Mouse (Mus musculus): ENCODE data around the gene Smim7. TPM values are rescaled to one million over a fixed set of nuclear protein-coding genes. Genes with fewer than 3 reads are reported as not detected.

The Smim7 gene
- total RNA-seq (2012; rRNA removed) (34.3 and 39.3 TPM in 2 replicates), polyA plus RNA-seq (2012; ENCODE audit: insufficient read depth in 1 of 2, insufficient read length in 2 of 2, low read depth in 1 of 2, low replicate concordance in 2 of 2, missing spikeins in 1 of 2) (10 to 100 TPM in 1 of 2 experiments, not detected in 1; 43.6 TPM)

DNA sequence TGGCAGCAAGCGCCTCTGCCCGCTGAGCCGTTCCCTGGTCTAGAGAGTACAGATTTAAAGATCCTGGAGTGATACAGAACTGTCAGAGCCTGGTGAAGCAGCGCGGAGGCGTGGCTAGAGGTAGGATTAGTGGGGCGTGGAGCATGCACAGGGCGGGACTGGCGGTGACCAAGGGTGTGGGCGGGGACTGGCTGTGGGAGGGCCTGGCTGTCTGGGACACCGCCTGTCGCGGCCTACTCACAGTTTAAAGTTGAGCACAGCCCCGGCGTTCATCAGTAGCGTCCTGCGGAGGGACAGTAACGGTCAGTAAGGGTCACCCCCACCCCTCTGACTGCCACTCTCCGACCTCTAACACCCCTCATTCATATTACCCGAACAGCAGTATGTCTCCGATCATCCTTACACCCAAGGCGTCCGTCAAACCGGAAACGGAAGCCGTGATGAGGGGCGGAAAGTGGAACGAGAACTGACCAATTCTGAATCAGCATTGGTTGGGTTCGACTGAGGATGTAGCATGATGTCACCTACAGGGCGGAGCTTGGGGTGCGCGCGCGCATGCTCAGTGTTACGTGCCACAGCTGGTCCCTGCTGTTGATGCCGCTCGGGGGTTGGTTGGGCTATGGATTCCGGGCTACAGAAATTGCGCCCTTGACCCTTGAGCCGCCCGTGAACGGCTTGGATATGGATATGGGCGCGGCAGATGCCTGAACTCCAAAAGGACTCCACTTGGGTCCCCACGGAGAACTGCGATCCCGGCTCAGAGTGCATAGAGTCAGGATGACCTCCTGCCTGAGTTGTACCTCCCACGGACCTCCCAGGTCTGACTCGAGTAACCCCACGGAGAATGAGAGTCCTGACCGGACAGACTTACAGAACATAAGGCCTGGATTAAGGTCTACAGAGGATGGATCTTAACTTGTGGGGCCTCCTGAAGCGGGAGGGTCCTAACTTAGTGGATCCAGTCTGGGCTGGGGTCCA lies at the start of gene Smim7:
Gene Smim7, minus strand, starts transcription at position 456 of the 978 bp plus-strand sequence.
- Histone ChIP-seq H3K4me3 (ENCODE audit: control insufficient read depth in 1 of 2, insufficient read depth in 1 of 2, low read depth in 2 of 2, low read length in 2 of 2) (peak within 1 kb of the TSS; percentile 71 to 94), H3K27me3 (ENCODE audit: control insufficient read depth in 1 of 2, insufficient read depth in 2 of 2, low read length in 2 of 2) (no peaks in the 10 kb centered on the region), H3K9me3 (replicated peaks; ENCODE audit: insufficient read depth, low read length) (no peaks in the 10 kb centered on the region), H3K4me1 (ENCODE audit: control insufficient read depth in 1 of 2, insufficient read depth in 2 of 2, low read length in 2 of 2) (peaks cover 0 to 10% of the 10 kb centered on the region in 2 experiments; a peak in 3 of 4 replicates), H3K36me3 (ENCODE audit: control insufficient read depth in 1 of 2, insufficient read depth in 2 of 2, low read length in 2 of 2) (no peaks in the 10 kb centered on the region; a peak in 2 of 4 replicates), H3K27ac (ENCODE audit: control insufficient read depth, low read depth, low read length) (peak within 1 kb of the TSS; percentile 58), H3K9ac (ENCODE audit: control insufficient read depth, low read depth, low read length, poor library complexity, severe bottlenecking) (peak within 1 kb of the TSS; percentile 75), H3K79me2 (ENCODE audit: control insufficient read depth, insufficient read depth, low read length, poor library complexity) (peaks cover 4% of the 10 kb centered on the region)
- DNase-seq (ENCODE audit: low read depth, low spot score) = peak; percentile 99
- TF ChIP-seq JUND (IDR thresholded peaks at IDR 0.05; ENCODE audit: low read depth, low read length) = no peak
- TF ChIP-seq RAD21 (IDR thresholded peaks at IDR 0.05; ENCODE audit: low read depth, low read length) = no peak
- TF ChIP-seq BHLHE40 (IDR thresholded peaks at IDR 0.05; ENCODE audit: borderline replicate concordance, low read depth, low read length) = no peak
- peak; percentile 90 for TF ChIP-seq SIN3A (IDR thresholded peaks at IDR 0.05; ENCODE audit: low read length)
- peak; percentile 86 for TF ChIP-seq HCFC1 (IDR thresholded peaks at IDR 0.05; ENCODE audit: low read depth, low read length)
- TF ChIP-seq MEF2A (IDR thresholded peaks at IDR 0.05; ENCODE audit: extremely low read depth, insufficient replicate concordance, low read depth, low read length, poor library complexity, severe bottlenecking) = no peak
- TF ChIP-seq POLR2AphosphoS2 (IDR thresholded peaks at IDR 0.05; ENCODE audit: low read length) = peak; percentile 82
- peak; percentile 78; the same call in 1 of the 2 replicates for TF ChIP-seq ELF1 (IDR thresholded peaks at IDR 0.05; ENCODE audit: low read depth, low read length)
- peak; percentile 78 for TF ChIP-seq MXI1 (IDR thresholded peaks at IDR 0.05; ENCODE audit: low read depth, low read length)
- TF ChIP-seq RCOR1 (IDR thresholded peaks at IDR 0.05; ENCODE audit: low read depth, low read length) = peak; percentile 59; the same call in 1 of the 2 replicates
- no peak for TF ChIP-seq CHD1 (IDR thresholded peaks at IDR 0.05; ENCODE audit: low read depth, low read length)
- TF ChIP-seq UBTF (IDR thresholded peaks at IDR 0.05; ENCODE audit: borderline replicate concordance, insufficient read depth, low read depth, low read length) = no peak
- no peak for TF ChIP-seq MYB (IDR thresholded peaks at IDR 0.05; ENCODE audit: low read depth, low read length)
- TF ChIP-seq ETS1 (IDR thresholded peaks at IDR 0.05; ENCODE audit: low read depth, low read length) = peak; percentile 33; the same call in 1 of the 2 replicates
- no peak for TF ChIP-seq GABPA (IDR thresholded peaks at IDR 0.05; ENCODE audit: low read depth, low read length)
- TF ChIP-seq KAT2A (conservative IDR thresholded peaks at IDR 0.05; ENCODE audit: low read depth, low read length) = peak; percentile 55; the same call in 1 of the 2 replicates
- no peak for TF ChIP-seq USF2 (IDR thresholded peaks at IDR 0.05; ENCODE audit: borderline replicate concordance in 1 of 2, insufficient read depth in 1 of 2, low read depth in 1 of 2, low read length in 2 of 2)
- peak; percentile 98 for TF ChIP-seq NRF1 (IDR thresholded peaks at IDR 0.05; ENCODE audit: insufficient read depth, low read depth, low read length, poor library complexity, severe bottlenecking)
- no peak for TF ChIP-seq GATA1 (IDR thresholded peaks at IDR 0.05; ENCODE audit: low read depth, low read length)
- peak; percentile 69 for TF ChIP-seq TBP (IDR thresholded peaks at IDR 0.05; ENCODE audit: low read depth, low read length)
- TF ChIP-seq POLR2A (IDR thresholded peaks at IDR 0.05; ENCODE audit: control insufficient read depth in 1 of 2, insufficient read depth in 1 of 2, low read depth in 1 of 2, low read length in 2 of 2, poor library complexity in 1 of 2) = peak; percentile 79 to 96
- no peak for TF ChIP-seq E2F4 (IDR thresholded peaks at IDR 0.05; ENCODE audit: borderline replicate concordance, low read depth, low read length)
- no peak for TF ChIP-seq MYC (IDR thresholded peaks at IDR 0.05; ENCODE audit: low read depth, low read length)
- no peak for TF ChIP-seq TCF12 (IDR thresholded peaks at IDR 0.05; ENCODE audit: low read depth, low read length)
- peak; percentile 73; the same call in 1 of the 2 replicates for TF ChIP-seq MAX (IDR thresholded peaks at IDR 0.05; ENCODE audit: low read length)
- TF ChIP-seq EP300 (IDR thresholded peaks at IDR 0.05; ENCODE audit: low read depth in 1 of 2, low read length in 2 of 2) = no peak
- no peak for TF ChIP-seq CHD2 (IDR thresholded peaks at IDR 0.05; ENCODE audit: low read length)
- TF ChIP-seq SMC3 (IDR thresholded peaks at IDR 0.05; ENCODE audit: low read depth, low read length) = no peak
- no peak for TF ChIP-seq CTCF (IDR thresholded peaks at IDR 0.05 in 2 of 3, conservative IDR thresholded peaks at IDR 0.05 in 1 of 3; ENCODE audit: control insufficient read depth in 1 of 3, insufficient read depth in 1 of 3, low read depth in 2 of 3, low read length in 3 of 3, poor library complexity in 1 of 3, severe bottlenecking in 1 of 3)
- TF ChIP-seq USF1 (IDR thresholded peaks at IDR 0.05; ENCODE audit: low read depth, low read length) = 0 out of 2 replicates have a peak, but pooled peaks have one; percentile 32
- no peak for TF ChIP-seq MAFK (IDR thresholded peaks at IDR 0.05; ENCODE audit: borderline replicate concordance, low read depth, low read length)
- TF ChIP-seq TAL1 (IDR thresholded peaks at IDR 0.05; ENCODE audit: low read length) = no peak
- TF ChIP-seq POLR2AphosphoS5 (IDR thresholded peaks at IDR 0.05; ENCODE audit: borderline replicate concordance, low read depth, low read length) = no peak
- peak; percentile 92 for TF ChIP-seq NELFE (IDR thresholded peaks at IDR 0.05; ENCODE audit: low read depth, low read length)

Measured in MEL (cell line).